Mouse (Mus musculus) kidney, postnatal 0 days (tissue): Measurements from ENCODE around the gene Fars2. TPM values are rescaled to one million over a fixed set of nuclear protein-coding genes. Genes with fewer than 3 reads are reported as not detected.
A peak's percentile ranks its signal among the peaks of the same experiment; 100 is the strongest.

ENCODE experiments used
- ATAC-seq: fragments of 200-750 bp; cut with Nextera tagmentation; replicated peaks from 2 replicates; pipeline ENCODE4 v1.8.0; 2017; ENCODE audit warnings: low read depth, moderate number of reproducible peaks, moderate TSS enrichment, moderate library complexity; ENCODE audit not compliant: low FRiP score
- DNase-seq: peaks from one replicate; pipeline ENCODE4 v3.0.0-alpha.2; 2016; ENCODE audit warnings: low spot score
- H3K27ac ChIP-seq: fragments of 300-500 bp; sonication (generic); 2 replicates; pipeline ENCODE4 v1.5.1; 2014; ENCODE audit warnings: mild to moderate bottlenecking
- H3K27me3 ChIP-seq: fragments of 300-500 bp; sonication (generic); 2 replicates; pipeline ENCODE4 v1.6.1; 2014; ENCODE audit warnings: low read length, mixed read lengths; ENCODE audit not compliant: insufficient read depth
- H3K36me3 ChIP-seq: fragments of 300-500 bp; sonication (generic); 2 replicates; pipeline ENCODE4 v1.6.1; 2014; ENCODE audit warnings: low read length, mixed read lengths; ENCODE audit not compliant: insufficient read depth
- H3K4me1 ChIP-seq: fragments of 300-500 bp; sonication (generic); replicated peaks from 2 replicates; pipeline ENCODE4 v1.6.1; 2014; ENCODE audit warnings: antibody characterized with exemption, low read length, mixed read lengths; ENCODE audit not compliant: insufficient read depth
- H3K4me2 ChIP-seq: fragments of 300-500 bp; sonication (generic); 2 replicates; pipeline ENCODE4 v1.6.1; 2014; ENCODE audit warnings: mild to moderate bottlenecking, low read length, moderate library complexity, mixed read lengths
- H3K4me3 ChIP-seq: fragments of 300-500 bp; sonication (generic); replicated peaks from 2 replicates; pipeline ENCODE4 v1.5.1; 2014; ENCODE audit warnings: low read depth, low read length
- H3K9ac ChIP-seq: fragments of 300-500 bp; sonication (generic); 2 replicates; pipeline ENCODE4 v1.6.1; 2014; ENCODE audit warnings: low read depth, low read length
- H3K9me3 ChIP-seq: fragments of 300-500 bp; sonication (generic); replicated peaks from 2 replicates; pipeline ENCODE4 v1.6.1; 2016; ENCODE audit warnings: low read length, inconsistent platforms, mixed read lengths
- CTCF ChIP-seq: IDR thresholded peaks from 2 replicates; pipeline ENCODE4 v1.5.1; 2016; ENCODE audit warnings: antibody characterized with exemption, low read depth, mild to moderate bottlenecking, moderate library complexity
- WGBS: fragments of 180-500 bp; shearing (Covaris S2); extraction: QIAGEN DNeasy Blood & Tissue Kit; methylation state at CpG from one replicate; pipeline ENCODE4 v1.1.7; 2014; 5-methylcytosine and 5-hydroxymethylcytosine counted together
- polyA plus RNA-seq: library from polyadenylated mRNA; unstranded; fragments of >200 nt; fragmentation: Nextera tagmentation; extraction: Ambion mirVana; gene quantifications from 2 replicates; pipeline ENCODE4 v1.2.1, GENCODE M21; 2015

Gene Fars2
- polyA plus RNA-seq, 1 experiment from 2014 or later: 54.7 TPM

- Histone ChIP-seq H3K9ac (no peak overlapping the region), H3K9me3 (no peaks in the 10 kb centered on the region), H3K4me3 (no peak overlapping the region), H3K27me3 (no peaks in the 10 kb centered on the region), H3K36me3 (no peaks in the 10 kb centered on the region), H3K27ac (no peak overlapping the region), H3K4me2 (no peak overlapping the region), H3K4me1 (peaks cover 3% of the 10 kb centered on the region)
- ATAC-seq (no peak), DNase-seq (no peak)
- TF ChIP-seq CTCF: no peak
- WGBS: 67% methylated on average over 3 of the region's 3 CpGs
These were observed 185.6 kb downstream of the Fars2 start for GRCm38 (mm10) chr13:36302770-36303169.

- WGBS: 59% methylated on average over 2 of the region's 2 CpGs
- H3K4me3 ChIP-seq: no peak overlapping the region
- ATAC-seq: no peak
- H3K27ac ChIP-seq: no peak overlapping the region
- no peak overlapping the region for H3K4me2 ChIP-seq
- H3K36me3 ChIP-seq: no peaks in the 10 kb centered on the region
- TF ChIP-seq CTCF: no peak
- no peak for DNase-seq
- H3K4me1 ChIP-seq: no peaks in the 10 kb centered on the region
- no peaks in the 10 kb centered on the region for H3K9me3 ChIP-seq
- H3K27me3 ChIP-seq: no peaks in the 10 kb centered on the region
- no peak overlapping the region for H3K9ac ChIP-seq
These were observed 188.1 kb downstream of the Fars2 start for GRCm38 (mm10) chr13:36305306-36305705.

GRCm38 (mm10) chr13:36307386-36307785, 190.2 kb downstream of the Fars2 start:
- H3K4me1 ChIP-seq: no peaks in the 10 kb centered on the region
- no peak overlapping the region for H3K27ac ChIP-seq
- H3K4me3 ChIP-seq: no peak overlapping the region
- no peak for ATAC-seq
- H3K9me3 ChIP-seq: no peaks in the 10 kb centered on the region
- no peak for DNase-seq
- no peaks in the 10 kb centered on the region for H3K27me3 ChIP-seq
- no peak overlapping the region for H3K9ac ChIP-seq
- H3K36me3 ChIP-seq: no peaks in the 10 kb centered on the region
- H3K4me2 ChIP-seq: no peak overlapping the region
- WGBS: 74% methylated on average over 4 of the region's 4 CpGs
- no peak for TF ChIP-seq CTCF

GRCm38 (mm10) chr13:36309160-36309559, 191.9 kb downstream of the Fars2 start:
- Histone ChIP-seq H3K9ac (no peak overlapping the region), H3K4me2 (no peak overlapping the region), H3K4me1 (no peaks in the 10 kb centered on the region), H3K27ac (no peak overlapping the region), H3K27me3 (no peaks in the 10 kb centered on the region), H3K4me3 (no peak overlapping the region), H3K36me3 (no peaks in the 10 kb centered on the region), H3K9me3 (no peaks in the 10 kb centered on the region)
- no peak for DNase-seq
- TF ChIP-seq CTCF: no peak
- no peak for ATAC-seq
- 71% methylated on average over 1 of the region's 1 CpGs for WGBS

GRCm38 (mm10) chr13:36314218-36314617, 197.0 kb downstream of the Fars2 start:
- no peak for ATAC-seq
- TF ChIP-seq CTCF: no peak
- peak; percentile 50 for DNase-seq
- no peak overlapping the region for H3K9ac ChIP-seq
- H3K36me3 ChIP-seq: no peaks in the 10 kb centered on the region
- H3K9me3 ChIP-seq: no peaks in the 10 kb centered on the region
- H3K4me3 ChIP-seq: no peak overlapping the region
- no peak overlapping the region for H3K4me2 ChIP-seq
- no peaks in the 10 kb centered on the region for H3K27me3 ChIP-seq
- H3K4me1 ChIP-seq: no peaks in the 10 kb centered on the region
- no peak overlapping the region for H3K27ac ChIP-seq
- 54% methylated on average over 8 of the region's 8 CpGs for WGBS

- H3K27ac ChIP-seq: no peak overlapping the region
- WGBS: 86% methylated on average over 10 of the region's 10 CpGs
- no peak overlapping the region for H3K9ac ChIP-seq
- H3K27me3 ChIP-seq: no peaks in the 10 kb centered on the region
- peak; percentile 26; the same call in 1 of the 2 replicates for TF ChIP-seq CTCF
- ATAC-seq (no peak), DNase-seq (no peak)
- H3K9me3 ChIP-seq: no peaks in the 10 kb centered on the region
- no peaks in the 10 kb centered on the region for H3K4me1 ChIP-seq
- H3K4me3 ChIP-seq: no peak overlapping the region
- H3K36me3 ChIP-seq: no peaks in the 10 kb centered on the region
- H3K4me2 ChIP-seq: no peak overlapping the region
These were observed 197.9 kb downstream of the Fars2 start for GRCm38 (mm10) chr13:36314860-36315800.
